Mouse (Mus musculus) myocyte (in vitro differentiated cells): ENCODE measurements around the gene Krtap28-10.

ENCODE experiments used
- CEBPB ChIP-seq: IDR thresholded peaks from 2 replicates; pipeline ENCODE4 v1.6.1; 2011; ENCODE audit warnings: mild to moderate bottlenecking, moderate library complexity; ENCODE audit not compliant: poor library complexity, insufficient read depth, severe bottlenecking
- E2F4 ChIP-seq: IDR thresholded peaks from one replicate; pipeline ENCODE4 v1.6.1; 2011; ENCODE audit warnings: mild to moderate bottlenecking, control low read depth, moderate library complexity; ENCODE audit not compliant: insufficient read depth
- MAX ChIP-seq: IDR thresholded peaks from one replicate; pipeline ENCODE4 v1.6.1; 2011; ENCODE audit warnings: low read depth, mild to moderate bottlenecking, control low read depth
- MYOD1 ChIP-seq, 3 experiments: IDR thresholded peaks; one replicate each; pipeline ENCODE4 v1.6.1; 2011; ENCODE audit warnings: control low read depth in 2 of 3, low read depth in 2 of 3, mild to moderate bottlenecking in 2 of 3, moderate library complexity in 1 of 3; ENCODE audit not compliant: insufficient read length in 2 of 3, control insufficient read depth in 1 of 3
- POLR2A ChIP-seq: IDR thresholded peaks from one replicate; pipeline ENCODE4 v1.6.1; 2011; ENCODE audit warnings: low read depth, mild to moderate bottlenecking, control low read depth, moderate library complexity; ENCODE audit not compliant: insufficient read length
- POLR2AphosphoS2 ChIP-seq: IDR thresholded peaks from one replicate; pipeline ENCODE4 v1.6.1; 2011; ENCODE audit warnings: low read depth, control low read depth; ENCODE audit not compliant: insufficient read length
- TCF12 ChIP-seq: IDR thresholded peaks from one replicate; pipeline ENCODE4 v1.6.1; 2011; ENCODE audit warnings: mild to moderate bottlenecking, control low read depth; ENCODE audit not compliant: poor library complexity, insufficient read depth, severe bottlenecking
- TCF3 ChIP-seq: IDR thresholded peaks from one replicate; pipeline ENCODE4 v1.6.1; 2011; ENCODE audit warnings: low read depth, control low read depth; ENCODE audit not compliant: insufficient read length
- USF1 ChIP-seq: IDR thresholded peaks from one replicate; pipeline ENCODE4 v1.6.1; 2011; ENCODE audit warnings: low read depth, mild to moderate bottlenecking, control low read depth, moderate library complexity

GRCm38 (mm10) chr1:82991596-82991995, 50.7 kb downstream of the Krtap28-10 start:
- TF ChIP-seq POLR2A (no peak), CEBPB (no peak), MAX (no peak), E2F4 (no peak), TCF12 (no peak), POLR2AphosphoS2 (no peak), MYOD1 (IDR thresholded peaks at IDR 0.05; ENCODE audit: control insufficient read depth in 1 of 3, insufficient read length in 2 of 3, low read depth in 2 of 3) (no peak), TCF3 (no peak), USF1 (no peak)
